Mouse (Mus musculus) cortical plate, adult 2 months (tissue): ENCODE data around the gene Agap2.
A peak's percentile ranks its signal among the peaks of the same experiment; 100 is the strongest.

Experiments
- CTCF ChIP-seq: fragments of 200-500 bp; IDR thresholded peaks from 2 replicates; pipeline ENCODE4 v1.5.1; 2011; ENCODE audit warnings: mild to moderate bottlenecking, control low read depth, low read length; ENCODE audit not compliant: insufficient read depth; ENCODE audit errors: extremely low read depth
- POLR2A ChIP-seq: fragments of 200-500 bp; IDR thresholded peaks from 2 replicates; pipeline ENCODE4 v1.6.1; 2011; ENCODE audit warnings: mild to moderate bottlenecking, low read length, control low read depth; ENCODE audit not compliant: insufficient read depth; ENCODE audit errors: extremely low read depth

GRCm38 (mm10) chr10:127058161-127058560 lies 16.9 kb upstream of the Agap2 start:
- peak; percentile 84 for TF ChIP-seq CTCF
- TF ChIP-seq POLR2A, result no peak
